7 mouse cellular contexts compared by ENCODE assay signal in genomic region chr3:103058207-103059157, GRCm38 (mm10). TPM values are rescaled to one million over a fixed set of nuclear protein-coding genes. Genes with fewer than 3 reads are reported as not detected.
A peak's percentile ranks its signal among the peaks of the same experiment; 100 is the strongest.
DNase-seq lines count a peak whose midpoint lies in the region; ATAC-seq lines count a peak whose summit lies in the region.

TSS of gene Nras (plus strand) at chr3:103058285.

- intact Hi-C loops in left cerebral cortex, postnatal 36 days (cut with DNase I) = loop anchor here (2.0 to 10.0 kb wide), 2 partner anchors 112 to 296 kb away; partner anchors contain the start of gene Bcas2

- peak; percentile 97 for DNase-seq in adrenal gland, adult 2 months
- peak; percentile 90 for DNase-seq in embryo, embryonic 11.5 days (ENCODE audit: low read depth, low spot score)
- peak; percentile 95 to 97 for DNase-seq in gastrocnemius, postnatal 4 days (ENCODE audit: low spot score in 2 of 2)
- peak; percentile 90 to 92 for DNase-seq in left cerebral cortex, postnatal 36 days (ENCODE audit: low spot score in 2 of 2)
- DNase-seq in midbrain, embryonic 11.5 days (ENCODE audit: low spot score, missing footprints) = peak; percentile 100
- peak; percentile 83 for DNase-seq in skeletal muscle tissue, adult 2 months (ENCODE audit: low read depth, low spot score)

- no peaks in the 10 kb centered on the region for H3K9me3 ChIP-seq in intestine, embryonic 16.5 days (ENCODE audit: control insufficient read depth, low read length)
- H3K9me3 ChIP-seq in midbrain, embryonic 11.5 days (ENCODE audit: control insufficient read depth, low read length) = no peaks in the 10 kb centered on the region

- WGBS in intestine, embryonic 16.5 days = 2% methylated on average over 46 of the region's 46 CpGs
- 3% methylated on average over 46 of the region's 46 CpGs for whole genome bisulfite sequencing in midbrain, embryonic 11.5 days

- H3K36me3 ChIP-seq in intestine, embryonic 16.5 days (ENCODE audit: control insufficient read depth, insufficient read depth, low read length) = peaks cover 14% of the 10 kb centered on the region
- H3K36me3 ChIP-seq in midbrain, embryonic 11.5 days (ENCODE audit: control insufficient read depth, insufficient read depth, low read length) = peaks cover 21% of the 10 kb centered on the region

- H3K4me3 ChIP-seq in intestine, embryonic 16.5 days (ENCODE audit: low read length) = peak within 1 kb of the TSS; percentile 84
- H3K4me3 ChIP-seq in midbrain, embryonic 11.5 days (ENCODE audit: low read depth, low read length) = peak within 1 kb of the TSS; percentile 75

- peaks cover 4% of the 10 kb centered on the region; the same call in 1 of the 2 replicates for H3K4me1 ChIP-seq in intestine, embryonic 16.5 days (ENCODE audit: control insufficient read depth, insufficient read depth, low read length)
- H3K4me1 ChIP-seq in midbrain, embryonic 11.5 days (ENCODE audit: control insufficient read depth, insufficient read depth, low read length) = peaks cover 6% of the 10 kb centered on the region; the same call in 1 of the 2 replicates

- peak within 1 kb of the TSS; percentile 92 for H3K9ac ChIP-seq in intestine, embryonic 16.5 days (ENCODE audit: low read depth, low read length)
- H3K9ac ChIP-seq in midbrain, embryonic 11.5 days (ENCODE audit: low read length) = peak within 1 kb of the TSS; percentile 89

- ATAC-seq in intestine, embryonic 16.5 days = peak; percentile 97
- peak; percentile 99 for ATAC-seq in midbrain, embryonic 11.5 days (ENCODE audit: low FRiP score)

- peak within 1 kb of the TSS; percentile 72 for H3K4me2 ChIP-seq in intestine, embryonic 16.5 days (ENCODE audit: low read depth, low read length)
- peak within 1 kb of the TSS; percentile 67 for H3K4me2 ChIP-seq in midbrain, embryonic 11.5 days

- no peaks in the 10 kb centered on the region for H3K27me3 ChIP-seq in intestine, embryonic 16.5 days (replicated peaks; ENCODE audit: control insufficient read depth, insufficient read depth, low read length)
- no peaks in the 10 kb centered on the region for H3K27me3 ChIP-seq in midbrain, embryonic 11.5 days (ENCODE audit: control insufficient read depth, insufficient read depth, low read length)

- H3K27ac ChIP-seq in intestine, embryonic 16.5 days (ENCODE audit: low read length) = peak within 1 kb of the TSS; percentile 96
- peak within 1 kb of the TSS; percentile 91 for H3K27ac ChIP-seq in midbrain, embryonic 11.5 days (ENCODE audit: low read depth, low read length)

RNA-seq across cellular contexts. Expression of gene Nras, which starts in this region (rescaled TPM):
- 10 to 100 TPM; 39.7 to 49.4 TPM for total RNA-seq in adrenal gland, adult 2 months (2021)
- 4.8 and 6.5 TPM in 2 replicates for polyA plus RNA-seq in adrenal gland, adult 2 months (2012; rRNA removed)
- total RNA-seq in gastrocnemius, postnatal 4 days (2021) = 100 to 1,000 TPM; 190 to 191 TPM
- polyA plus RNA-seq in intestine, embryonic 16.5 days (2015; fragmentation: Nextera tagmentation; extraction: Ambion mirVana) = 76.1 and 76.3 TPM in 2 replicates
- total RNA-seq in left cerebral cortex, postnatal 36 days (2021) = 10 to 100 TPM; 68.0 to 83.4 TPM
- 159 and 167 TPM in 2 replicates for polyA plus RNA-seq in midbrain, embryonic 11.5 days (2014; fragmentation: Nextera tagmentation; extraction: Ambion mirVana)

Comparison
In these comparisons a context has a peak if more than half of its experiments do, and no peak if none do; other contexts are left out.
1. Peak in every context shown above with its lines: DNase-seq, ATAC-seq, H3K4me3 ChIP-seq and H3K27ac ChIP-seq.
2. RNA of gene Nras (polyA plus RNA-seq): 159 to 167 TPM in midbrain, embryonic 11.5 days and 76.1 to 76.3 TPM in intestine, embryonic 16.5 days; 4.8 to 6.5 TPM in adrenal gland, adult 2 months; every median in the first group is over 10 times any median in the second.